Mouse (Mus musculus) midbrain, embryonic 12.5 days (tissue): ENCODE measurements at regions not wholly inside any gene's neighbourhood (a gene's known extent, or its start where the extent isn't known, plus 50 kb on each side); places are given as distances from the start of the nearest gene placed in this dataset.

Source experiments
- ATAC-seq: fragments of 200-750 bp; cut with Nextera tagmentation; 2 replicates; pipeline ENCODE4 v1.8.0; 2017; ENCODE audit warnings: low read depth, moderate TSS enrichment, moderate library complexity; ENCODE audit not compliant: low FRiP score
- H3K27ac ChIP-seq: fragments of 300-500 bp; sonication (generic); replicated peaks from 2 replicates; pipeline ENCODE4 v1.5.1; 2016; ENCODE audit warnings: mild to moderate bottlenecking
- H3K27me3 ChIP-seq: fragments of 300-500 bp; sonication (generic); 2 replicates; pipeline ENCODE4 v1.6.1; 2016; ENCODE audit warnings: mild to moderate bottlenecking
- H3K36me3 ChIP-seq: fragments of 300-500 bp; sonication (generic); 2 replicates; pipeline ENCODE4 v1.6.1; 2016
- H3K4me1 ChIP-seq: fragments of 300-500 bp; sonication (generic); 2 replicates; pipeline ENCODE4 v1.6.1; 2016
- H3K4me2 ChIP-seq: fragments of 300-500 bp; sonication (generic); replicated peaks from 2 replicates; pipeline ENCODE4 v1.6.1; 2016; ENCODE audit warnings: mild to moderate bottlenecking, moderate library complexity
- H3K4me3 ChIP-seq: fragments of 300-500 bp; sonication (generic); 2 replicates; pipeline ENCODE4 v1.5.1; 2016; ENCODE audit warnings: mild to moderate bottlenecking
- H3K9ac ChIP-seq: fragments of 300-500 bp; sonication (generic); replicated peaks from 2 replicates; pipeline ENCODE4 v1.6.1; 2016; ENCODE audit warnings: mild to moderate bottlenecking, moderate library complexity
- H3K9me3 ChIP-seq: fragments of 300-500 bp; sonication (generic); 2 replicates; pipeline ENCODE4 v1.6.1; 2016; ENCODE audit warnings: mild to moderate bottlenecking
- WGBS: fragments of 180-500 bp; shearing (Covaris S2); methylation state at CpG from one replicate; pipeline ENCODE4 v1.1.7; 2016; 5-methylcytosine and 5-hydroxymethylcytosine counted together

DNA sequence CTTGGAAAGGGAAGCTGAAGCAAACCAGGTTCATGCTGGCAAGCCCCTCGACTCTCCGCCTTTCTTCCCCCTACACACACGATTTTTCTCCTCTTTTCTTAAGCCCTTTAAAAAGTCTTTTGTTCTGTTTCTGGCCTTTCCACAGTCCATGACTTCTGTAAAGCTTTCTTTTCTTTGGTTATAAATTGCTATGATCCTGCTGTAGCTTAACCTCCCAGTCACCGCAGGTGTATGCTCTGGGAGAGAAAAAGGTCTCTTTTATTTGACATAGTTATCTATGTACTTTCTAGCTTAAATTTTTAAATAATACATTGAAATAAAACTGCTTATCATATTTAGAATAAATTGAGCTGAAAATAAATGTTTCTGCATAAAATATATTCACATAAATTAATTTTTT lies 813.0 kb downstream of the Slitrk6 start:
- no peak overlapping the region for H3K27ac ChIP-seq
- H3K9ac ChIP-seq, result no peak overlapping the region
- no peak overlapping the region for H3K4me2 ChIP-seq
- H3K36me3 ChIP-seq, result no peaks in the 10 kb centered on the region
- H3K4me1 ChIP-seq, result no peaks in the 10 kb centered on the region
- no peaks in the 10 kb centered on the region for H3K27me3 ChIP-seq
- no peak for ATAC-seq
- H3K9me3 ChIP-seq, result no peaks in the 10 kb centered on the region
- no peak overlapping the region for H3K4me3 ChIP-seq
- 74% methylated on average over 4 of the region's 4 CpGs for WGBS

- H3K4me2 ChIP-seq, result no peak overlapping the region
- H3K9ac ChIP-seq, result no peak overlapping the region
- no peaks in the 10 kb centered on the region for H3K27me3 ChIP-seq
- 96% methylated on average over 1 of the region's 1 CpGs for WGBS
- no peaks in the 10 kb centered on the region for H3K9me3 ChIP-seq
- H3K4me3 ChIP-seq, result no peak overlapping the region
- H3K4me1 ChIP-seq, result no peaks in the 10 kb centered on the region
- H3K27ac ChIP-seq, result no peak overlapping the region
- H3K36me3 ChIP-seq, result no peaks in the 10 kb centered on the region
- no peak for ATAC-seq
These were observed 813.8 kb downstream of the Slitrk6 start for GRCm38 (mm10) chr14:109941162-109941561.

DNA sequence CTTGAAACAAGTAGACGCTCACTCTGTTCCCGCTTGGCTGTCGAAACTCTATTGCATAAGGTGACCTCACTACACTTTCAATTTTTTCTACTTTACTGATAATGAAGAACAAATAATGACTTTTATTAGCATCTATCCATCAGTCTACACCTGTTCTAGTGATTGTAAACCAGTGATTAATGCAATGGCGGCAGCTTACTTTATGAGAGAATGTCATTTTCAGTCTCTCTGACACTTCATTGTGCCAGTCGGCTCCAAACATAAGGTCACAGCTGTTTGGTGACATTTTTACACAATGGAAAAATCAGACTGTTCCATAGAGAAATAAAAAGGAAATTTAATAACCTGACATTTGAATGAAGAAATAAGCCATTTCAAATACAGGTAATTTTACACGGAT lies 817.5 kb downstream of the Slitrk6 start:
- Histone ChIP-seq H3K4me2 (no peak overlapping the region), H3K9ac (no peak overlapping the region), H3K9me3 (no peaks in the 10 kb centered on the region), H3K4me1 (no peaks in the 10 kb centered on the region), H3K27ac (no peak overlapping the region), H3K27me3 (no peaks in the 10 kb centered on the region), H3K36me3 (no peaks in the 10 kb centered on the region), H3K4me3 (no peak overlapping the region)
- ATAC-seq, result no peak
- WGBS, result 90% methylated on average over 6 of the region's 6 CpGs

DNA sequence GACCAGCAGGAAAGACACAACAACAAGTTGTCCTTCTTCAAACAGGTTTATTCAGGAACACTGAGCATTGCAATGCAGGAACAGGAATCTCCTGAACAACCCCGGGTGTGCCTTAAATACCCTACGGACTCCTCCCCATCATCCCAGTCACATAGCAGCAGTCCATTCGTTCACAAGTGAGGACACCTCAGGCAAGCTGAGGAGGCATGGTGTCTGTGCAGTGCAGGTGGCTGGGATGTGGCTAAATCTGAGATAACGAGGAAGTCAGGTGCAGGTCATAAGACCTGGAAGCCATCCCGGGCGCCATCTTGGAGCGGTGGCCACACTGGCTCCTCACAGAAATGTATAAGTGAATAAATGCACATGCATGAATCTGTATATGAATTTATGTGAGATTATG lies 826.0 kb downstream of the Slitrk6 start:
- Histone ChIP-seq H3K4me1 (no peaks in the 10 kb centered on the region), H3K36me3 (no peaks in the 10 kb centered on the region), H3K4me2 (no peak overlapping the region), H3K4me3 (no peak overlapping the region), H3K9ac (no peak overlapping the region), H3K9me3 (no peaks in the 10 kb centered on the region), H3K27me3 (no peaks in the 10 kb centered on the region), H3K27ac (no peak overlapping the region)
- ATAC-seq, result no peak
- WGBS, result 90% methylated on average over 7 of the region's 7 CpGs

DNA sequence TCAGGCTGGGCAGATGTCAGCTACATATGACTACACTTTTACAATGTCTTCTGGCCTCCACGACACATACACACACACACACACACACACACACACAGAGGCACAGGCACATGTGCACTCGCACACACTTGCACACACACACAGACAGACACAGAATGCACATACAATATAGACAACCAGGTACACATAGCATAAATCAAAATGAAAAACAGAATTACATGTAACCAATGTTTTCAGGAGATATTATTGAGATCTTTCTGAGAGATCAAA lies 863.1 kb downstream of the Slitrk6 start:
- no peak overlapping the region for H3K27ac ChIP-seq
- ATAC-seq, result peak; percentile 64; the same call in 1 of the 2 replicates
- H3K4me3 ChIP-seq, result no peak overlapping the region
- H3K4me2 ChIP-seq, result no peak overlapping the region
- no peak overlapping the region for H3K9ac ChIP-seq
- H3K36me3 ChIP-seq, result no peaks in the 10 kb centered on the region
- WGBS, result 89% methylated on average over 2 of the region's 2 CpGs
- H3K4me1 ChIP-seq, result no peaks in the 10 kb centered on the region
- no peaks in the 10 kb centered on the region for H3K27me3 ChIP-seq
- H3K9me3 ChIP-seq, result no peaks in the 10 kb centered on the region

GRCm38 (mm10) chr14:109891151-109891895 lies 863.6 kb downstream of the Slitrk6 start:
- Histone ChIP-seq H3K36me3 (no peaks in the 10 kb centered on the region), H3K4me3 (no peak overlapping the region), H3K27ac (no peak overlapping the region), H3K4me2 (no peak overlapping the region), H3K9me3 (no peaks in the 10 kb centered on the region), H3K9ac (no peak overlapping the region), H3K4me1 (no peaks in the 10 kb centered on the region), H3K27me3 (no peaks in the 10 kb centered on the region)
- peak; percentile 64 for ATAC-seq
- 73% methylated on average over 3 of the region's 3 CpGs for WGBS

DNA sequence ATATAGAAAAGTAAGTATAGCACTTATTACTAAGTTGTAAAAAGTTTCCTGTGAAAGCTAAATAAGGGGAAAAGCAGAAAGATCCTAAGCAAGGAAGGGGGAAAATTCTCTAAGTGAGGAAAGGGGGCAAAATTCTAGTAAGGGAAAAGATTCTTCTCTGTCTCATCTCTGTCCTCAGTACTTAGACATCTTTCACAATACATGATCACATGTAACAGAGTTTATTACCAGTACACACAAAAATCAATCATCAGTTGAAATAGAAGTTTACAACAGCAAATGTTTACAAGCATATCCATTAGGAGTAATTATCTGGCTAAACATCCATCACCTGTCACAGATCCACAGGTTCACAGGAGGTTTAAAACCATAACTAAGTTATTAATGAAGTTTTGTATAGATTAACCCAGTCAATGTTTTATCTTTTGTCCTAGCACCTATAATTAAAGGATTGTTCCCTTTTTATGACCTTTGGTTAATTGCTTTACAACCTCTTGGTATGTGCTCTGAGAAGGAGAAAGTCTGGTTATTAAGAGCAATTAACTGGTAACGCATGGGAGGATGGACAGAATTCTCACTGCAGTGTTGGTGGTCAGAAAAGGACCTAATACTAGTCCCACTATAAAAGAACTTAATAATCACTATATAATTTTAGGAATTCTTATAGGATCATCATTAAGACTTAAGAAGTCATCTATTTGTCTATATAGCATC lies 877.8 kb downstream of the Slitrk6 start:
- no peaks in the 10 kb centered on the region for H3K9me3 ChIP-seq
- no peak overlapping the region for H3K4me3 ChIP-seq
- H3K36me3 ChIP-seq, result no peaks in the 10 kb centered on the region
- WGBS, result 69% methylated on average over 1 of the region's 1 CpGs
- H3K4me2 ChIP-seq, result no peak overlapping the region
- no peak overlapping the region for H3K27ac ChIP-seq
- H3K4me1 ChIP-seq, result no peaks in the 10 kb centered on the region
- H3K9ac ChIP-seq, result no peak overlapping the region
- no peaks in the 10 kb centered on the region for H3K27me3 ChIP-seq
- no peak for ATAC-seq

GRCm38 (mm10) chr14:109874230-109874629 lies 880.7 kb downstream of the Slitrk6 start:
- Histone ChIP-seq H3K36me3 (no peaks in the 10 kb centered on the region), H3K4me2 (no peak overlapping the region), H3K4me1 (no peaks in the 10 kb centered on the region), H3K27me3 (no peaks in the 10 kb centered on the region), H3K9me3 (no peaks in the 10 kb centered on the region), H3K9ac (no peak overlapping the region), H3K27ac (no peak overlapping the region), H3K4me3 (no peak overlapping the region)
- ATAC-seq, result peak; percentile 70; the same call in 1 of the 2 replicates
- 7% methylated on average over 1 of the region's 1 CpGs for WGBS

GRCm38 (mm10) chr14:109840354-109841104 lies 914.4 kb downstream of the Slitrk6 start:
- no peaks in the 10 kb centered on the region for H3K27me3 ChIP-seq
- H3K4me2 ChIP-seq, result no peak overlapping the region
- H3K4me3 ChIP-seq, result no peak overlapping the region
- H3K9me3 ChIP-seq, result no peaks in the 10 kb centered on the region
- no peak overlapping the region for H3K27ac ChIP-seq
- 52% methylated on average over 6 of the region's 6 CpGs for WGBS
- H3K4me1 ChIP-seq, result no peaks in the 10 kb centered on the region
- H3K9ac ChIP-seq, result no peak overlapping the region
- no peaks in the 10 kb centered on the region for H3K36me3 ChIP-seq
- peak; percentile 79 for ATAC-seq

DNA sequence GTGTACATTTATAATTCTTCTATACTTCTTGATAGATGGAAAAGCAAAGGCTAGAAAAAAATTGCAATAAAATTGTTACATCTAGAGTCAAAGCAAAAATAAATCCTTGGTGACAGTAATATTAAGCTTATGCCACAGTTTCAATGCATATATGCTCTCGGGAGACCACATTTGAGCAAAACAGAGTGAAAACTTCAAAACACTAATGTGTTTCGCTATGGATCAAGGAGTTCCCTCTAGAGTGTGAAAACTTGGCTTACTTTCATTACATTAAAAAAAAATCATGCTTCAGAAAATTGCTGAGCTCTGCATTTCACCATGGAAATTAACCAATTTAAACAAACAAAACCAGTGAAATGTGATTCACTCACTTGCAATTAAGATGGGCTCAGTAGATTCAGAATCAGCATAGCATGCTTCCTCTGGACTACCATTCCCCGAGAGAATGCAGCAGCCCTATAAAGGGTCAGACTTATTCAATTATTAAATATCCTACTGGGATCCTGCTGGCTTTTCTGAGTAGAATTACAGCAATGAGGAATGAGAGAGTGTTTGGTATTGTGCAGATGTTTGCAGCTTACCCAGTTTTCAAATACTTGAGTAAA lies 888.7 kb upstream of the Slitrk1 start:
- Histone ChIP-seq H3K27me3 (no peaks in the 10 kb centered on the region), H3K4me3 (no peak overlapping the region), H3K4me2 (no peak overlapping the region), H3K4me1 (no peaks in the 10 kb centered on the region), H3K9ac (no peak overlapping the region), H3K9me3 (no peaks in the 10 kb centered on the region), H3K36me3 (no peaks in the 10 kb centered on the region), H3K27ac (no peak overlapping the region)
- 69% methylated on average over 3 of the region's 3 CpGs for WGBS
- peak; percentile 39; the same call in 1 of the 2 replicates for ATAC-seq

DNA sequence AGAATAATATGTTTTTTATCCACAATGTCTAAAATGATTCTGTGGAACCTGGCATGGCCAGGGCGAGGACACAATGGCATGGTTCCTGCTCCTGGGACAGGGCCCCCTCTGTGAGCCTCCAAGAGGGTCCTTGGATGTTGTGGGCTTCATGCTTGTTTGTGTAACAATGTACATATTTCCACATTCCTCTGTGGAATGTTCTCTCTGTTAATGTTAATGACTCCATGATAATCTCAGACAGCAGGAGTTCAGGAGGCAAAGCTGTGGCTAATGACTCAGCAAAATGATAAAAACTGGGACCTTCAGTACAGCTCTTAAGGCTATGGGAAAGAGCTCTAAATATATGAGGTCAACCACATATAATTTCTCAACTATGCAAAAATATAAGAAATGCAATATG lies 858.3 kb upstream of the Slitrk1 start:
- no peaks in the 10 kb centered on the region for H3K36me3 ChIP-seq
- H3K4me1 ChIP-seq, result no peaks in the 10 kb centered on the region
- H3K4me3 ChIP-seq, result no peak overlapping the region
- no peak overlapping the region for H3K27ac ChIP-seq
- H3K27me3 ChIP-seq, result no peaks in the 10 kb centered on the region
- no peak overlapping the region for H3K4me2 ChIP-seq
- WGBS, result 67% methylated on average over 1 of the region's 1 CpGs
- no peak for ATAC-seq
- no peak overlapping the region for H3K9ac ChIP-seq
- H3K9me3 ChIP-seq, result no peaks in the 10 kb centered on the region

DNA sequence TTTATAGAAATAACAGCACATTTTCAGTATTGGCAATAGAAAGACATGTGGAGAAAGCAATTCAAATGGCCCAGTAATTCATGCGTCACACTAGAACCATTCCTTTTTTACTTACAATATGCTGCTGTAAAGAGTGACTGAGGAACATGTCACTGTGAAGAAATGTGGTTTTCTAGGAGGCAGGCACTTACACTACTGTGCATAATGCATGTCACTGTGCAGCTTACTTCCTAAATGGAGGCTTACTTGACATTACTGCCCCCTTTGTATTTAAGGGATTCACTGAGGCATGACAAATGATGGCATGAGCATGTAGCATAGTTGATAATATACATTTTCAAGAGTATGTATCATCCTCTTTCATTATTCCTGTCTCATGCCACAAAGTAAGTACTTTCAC lies 846.9 kb upstream of the Slitrk1 start:
- no peaks in the 10 kb centered on the region for H3K9me3 ChIP-seq
- ATAC-seq, result peak; percentile 60; the same call in 1 of the 2 replicates
- 72% methylated on average over 1 of the region's 1 CpGs for WGBS
- no peak overlapping the region for H3K4me3 ChIP-seq
- no peak overlapping the region for H3K27ac ChIP-seq
- no peaks in the 10 kb centered on the region for H3K4me1 ChIP-seq
- H3K4me2 ChIP-seq, result no peak overlapping the region
- no peaks in the 10 kb centered on the region for H3K36me3 ChIP-seq
- no peaks in the 10 kb centered on the region for H3K27me3 ChIP-seq
- no peak overlapping the region for H3K9ac ChIP-seq
